Mouse (Mus musculus) heart, postnatal 10 days (tissue): ENCODE data around the gene Rarg. TPM values are rescaled to one million over a fixed set of nuclear protein-coding genes. Genes with fewer than 3 reads are reported as not detected.
A peak's percentile ranks its signal among the peaks of the same experiment; 100 is the strongest.

Source experiments
- DNase-seq, 2 experiments: peaks; one replicate each; pipeline ENCODE4 v3.0.0; 2021
- intact Hi-C: fragments of 180-260 bp; cut with DNase I; formaldehyde crosslinking; loops from one replicate; pipeline ENCODE4 v1.15.1; 2025
- total RNA-seq, 2 experiments: library from RNA; stranded (reverse); gene quantifications; 2 replicates each; pipeline ENCODE4 v1.2.3; 2021

The Rarg gene
- total RNA-seq, 2 experiments from 2014 or later: 23.2 to 27.2 TPM

- intact Hi-C loops: no loop called here
- DNase-seq: no peak
Observed at GRCm38 (mm10) chr15:102209114-102209513, 48.2 kb downstream of the Rarg start.

- no peak for DNase-seq
- intact Hi-C loops: no loop called here
Observed at GRCm38 (mm10) chr15:102208092-102208561, 49.2 kb downstream of the Rarg start.

GRCm38 (mm10) chr15:102207351-102207750 lies 50.0 kb downstream of the Rarg start:
- DNase-seq: no peak
- intact Hi-C loops: no loop called here

- peak in 1 of 2 experiments; percentile 34 for DNase-seq
- intact Hi-C loops: loop anchor here (2.0 kb wide), 1 partner anchor 19 kb away; no protein-coding TSS in a partner anchor
Observed at GRCm38 (mm10) chr15:102205779-102206178, 51.5 kb downstream of the Rarg start.

- DNase-seq: no peak
- intact Hi-C loops: loop anchor here (2.0 kb wide), 1 partner anchor 20 kb away; no protein-coding TSS in a partner anchor
Observed at GRCm38 (mm10) chr15:102204674-102205505, 52.4 kb downstream of the Rarg start, which contains the start of gene Csad. Csad (minus strand) TSS chr15:102204724.

- intact Hi-C loops: loop anchor here (2.0 kb wide), 1 partner anchor 21 kb away; no protein-coding TSS in a partner anchor
- DNase-seq: peak; percentile 67 to 71
Observed at GRCm38 (mm10) chr15:102203835-102204381, 53.4 kb downstream of the Rarg start.

- intact Hi-C loops: no loop called here
- peak; percentile 96 to 97 for DNase-seq
Observed at GRCm38 (mm10) chr15:102202971-102203834, 54.1 kb downstream of the Rarg start, which contains the start of gene Zfp740. Zfp740 (plus strand) TSS chr15:102203249.

- intact Hi-C loops: no loop called here
- DNase-seq: no peak
Observed at GRCm38 (mm10) chr15:102198841-102199240, 58.5 kb downstream of the Rarg start.

GRCm38 (mm10) chr15:102195373-102195772 lies 61.9 kb downstream of the Rarg start:
- intact Hi-C loops: no loop called here
- no peak for DNase-seq

GRCm38 (mm10) chr15:102194439-102194838 lies 62.9 kb downstream of the Rarg start:
- DNase-seq: no peak
- intact Hi-C loops: no loop called here

- intact Hi-C loops: no loop called here
Observed at GRCm38 (mm10) chr15:102193652-102194051, 63.7 kb downstream of the Rarg start.

GRCm38 (mm10) chr15:102192820-102193386 lies 64.4 kb downstream of the Rarg start:
- intact Hi-C loops: no loop called here
- DNase-seq: no peak

More at GRCm38 (mm10) chr15:102193652-102194051, 63.7 kb downstream of the Rarg start:
- no peak for DNase-seq

GRCm38 (mm10) chr15:102192271-102192812 lies 65.0 kb downstream of the Rarg start:
- intact Hi-C loops: no loop called here

GRCm38 (mm10) chr15:102191699-102192098 lies 65.6 kb downstream of the Rarg start:
- intact Hi-C loops: no loop called here
- no peak for DNase-seq

More at GRCm38 (mm10) chr15:102192271-102192812, 65.0 kb downstream of the Rarg start:
- no peak for DNase-seq

GRCm38 (mm10) chr15:102188883-102189282 lies 68.4 kb downstream of the Rarg start:
- DNase-seq: no peak
- intact Hi-C loops: no loop called here

GRCm38 (mm10) chr15:102188096-102188495 lies 69.2 kb downstream of the Rarg start:
- intact Hi-C loops: no loop called here
- peak; percentile 50 to 65 for DNase-seq

GRCm38 (mm10) chr15:102186239-102186638 lies 71.1 kb downstream of the Rarg start:
- DNase-seq: no peak
- intact Hi-C loops: no loop called here
